Mouse (Mus musculus) liver, embryonic 11.5 days (tissue): ENCODE data around the gene Wwp2. TPM values are rescaled to one million over a fixed set of nuclear protein-coding genes. Genes with fewer than 3 reads are reported as not detected.

Source experiments
- ATAC-seq: fragments of 200-750 bp; cut with Nextera tagmentation; replicated peaks from 2 replicates; pipeline ENCODE4 v1.8.0; 2017; ENCODE audit warnings: moderate number of reproducible peaks, mild to moderate bottlenecking, moderate TSS enrichment, moderate library complexity; ENCODE audit not compliant: low FRiP score
- DNase-seq: peaks from one replicate; pipeline ENCODE4 v3.0.0-alpha.2; 2017; ENCODE audit warnings: low spot score
- H3K27ac ChIP-seq: fragments of 300-500 bp; sonication (generic); 2 replicates; pipeline ENCODE4 v1.5.1; 2014; ENCODE audit warnings: mild to moderate bottlenecking, low read depth, low read length, control low read depth
- H3K27me3 ChIP-seq: fragments of 300-500 bp; sonication (generic); replicated peaks from 2 replicates; pipeline ENCODE4 v1.6.1; 2014; ENCODE audit warnings: low read length, mixed read lengths; ENCODE audit not compliant: control insufficient read depth, insufficient read depth
- H3K36me3 ChIP-seq: fragments of 300-500 bp; sonication (generic); 2 replicates; pipeline ENCODE4 v1.6.1; 2014; ENCODE audit warnings: mild to moderate bottlenecking, low read length, moderate library complexity, mixed read lengths; ENCODE audit not compliant: control insufficient read depth, insufficient read depth
- H3K4me1 ChIP-seq: fragments of 300-500 bp; sonication (generic); replicated peaks from 2 replicates; pipeline ENCODE4 v1.6.1; 2014; ENCODE audit warnings: low read length, mixed read lengths; ENCODE audit not compliant: control insufficient read depth, insufficient read depth
- H3K4me2 ChIP-seq: fragments of 300-500 bp; sonication (generic); 2 replicates; pipeline ENCODE4 v1.6.1; 2014; ENCODE audit warnings: mild to moderate bottlenecking, control low read depth, moderate library complexity
- H3K4me3 ChIP-seq: fragments of 300-500 bp; sonication (generic); 2 replicates; pipeline ENCODE4 v1.5.1; 2014; ENCODE audit warnings: low read depth, low read length, control low read depth
- H3K9ac ChIP-seq: fragments of 300-500 bp; sonication (generic); 2 replicates; pipeline ENCODE4 v1.6.1; 2014; ENCODE audit warnings: low read depth, low read length, control low read depth
- H3K9me3 ChIP-seq: fragments of 300-500 bp; sonication (generic); 2 replicates; pipeline ENCODE4 v1.6.1; 2016; ENCODE audit warnings: low read length, inconsistent platforms, mixed read lengths; ENCODE audit not compliant: control insufficient read depth
- WGBS: fragments of 180-500 bp; shearing (Covaris S2); extraction: QIAGEN DNeasy Blood & Tissue Kit; methylation state at CpG from one replicate; pipeline ENCODE4 v1.1.7; 2014; 5-methylcytosine and 5-hydroxymethylcytosine counted together
- polyA plus RNA-seq: library from polyadenylated mRNA; unstranded; fragments of >200 nt; fragmentation: Nextera tagmentation; extraction: Ambion mirVana; gene quantifications from 2 replicates; pipeline ENCODE4 v1.2.1, GENCODE M21; 2014

Gene Wwp2
- polyA plus RNA-seq, 1 experiment from 2014 or later, result 40.2 TPM

DNA sequence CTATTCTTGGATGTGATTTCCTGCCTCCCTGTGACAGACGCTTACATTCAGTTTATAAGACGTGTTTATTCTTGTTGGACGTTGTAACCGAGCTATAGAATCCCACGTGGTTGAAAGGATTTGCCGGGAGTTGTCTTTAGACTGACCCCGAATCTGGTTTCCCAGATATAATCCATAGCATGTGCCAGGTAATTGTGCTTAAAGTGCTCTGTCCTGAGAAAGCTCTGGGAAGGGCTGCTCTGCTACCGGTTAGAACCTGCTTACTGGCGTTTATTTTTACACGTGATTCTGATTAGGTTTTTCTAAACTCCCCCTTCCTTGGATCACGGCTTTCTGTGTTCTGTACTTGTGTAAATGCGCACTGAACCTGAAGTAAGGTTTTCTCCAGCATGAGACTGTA is 38.5 kb upstream of the Wwp2 start:
- ATAC-seq, result no peak
- no peak overlapping the region for H3K4me2 ChIP-seq
- H3K9ac ChIP-seq, result no peak overlapping the region
- H3K4me1 ChIP-seq, result 0 out of 2 replicates have a peak, but pooled peaks cover 3% of the 10 kb centered on the region
- H3K9me3 ChIP-seq, result no peaks in the 10 kb centered on the region
- WGBS, result 71% methylated on average over 12 of the region's 12 CpGs
- DNase-seq, result no peak
- H3K27ac ChIP-seq, result no peak overlapping the region
- H3K27me3 ChIP-seq, result no peaks in the 10 kb centered on the region
- H3K36me3 ChIP-seq, result no peaks in the 10 kb centered on the region
- no peak overlapping the region for H3K4me3 ChIP-seq

DNA sequence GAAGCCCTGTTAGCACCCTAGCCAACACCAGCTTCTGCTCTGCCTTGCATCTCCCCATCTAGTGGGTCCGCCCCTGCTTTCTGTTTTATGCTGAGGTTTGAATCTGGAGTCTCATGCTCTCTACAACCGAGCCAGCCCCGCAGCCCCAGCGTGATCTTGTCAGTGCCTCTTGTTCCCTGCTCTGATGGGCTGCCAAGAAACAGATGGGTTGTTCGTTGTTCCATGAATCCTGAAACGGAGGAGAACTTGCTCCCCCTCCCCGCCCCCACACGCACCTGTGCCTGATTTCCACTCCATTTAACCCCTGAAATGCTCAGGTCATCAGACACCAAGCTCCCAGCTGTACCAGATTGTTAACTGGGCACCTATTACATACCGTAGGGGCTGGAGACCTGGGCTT is 36.7 kb upstream of the Wwp2 start:
- DNase-seq (no peak), ATAC-seq (no peak)
- H3K36me3 ChIP-seq, result no peaks in the 10 kb centered on the region
- no peak overlapping the region for H3K9ac ChIP-seq
- no peaks in the 10 kb centered on the region for H3K9me3 ChIP-seq
- WGBS, result 44% methylated on average over 9 of the region's 9 CpGs
- H3K27ac ChIP-seq, result no peak overlapping the region
- H3K4me1 ChIP-seq, result peaks cover 12% of the 10 kb centered on the region
- no peaks in the 10 kb centered on the region for H3K27me3 ChIP-seq
- no peak overlapping the region for H3K4me3 ChIP-seq
- H3K4me2 ChIP-seq, result no peak overlapping the region

DNA sequence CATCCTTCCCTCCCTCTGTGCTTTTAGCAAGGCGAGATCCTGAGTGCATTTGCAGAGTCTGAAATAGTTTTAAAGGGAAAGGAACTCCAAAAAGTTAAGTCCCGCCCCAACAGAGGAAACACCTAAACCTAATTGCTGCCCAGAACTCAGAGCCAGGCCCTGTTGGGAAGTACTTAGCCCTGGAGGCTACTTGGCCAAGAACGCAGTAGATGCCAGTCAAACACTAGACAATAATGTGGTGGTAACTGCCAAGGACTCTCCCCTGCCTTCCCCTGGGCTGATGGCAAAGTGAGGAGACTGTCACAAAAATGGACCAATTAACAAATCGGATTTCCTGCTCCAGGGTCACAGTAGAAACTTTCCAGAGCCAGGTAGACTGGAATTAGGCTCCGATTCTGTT is 34.3 kb upstream of the Wwp2 start:
- Histone ChIP-seq H3K36me3 (no peaks in the 10 kb centered on the region), H3K9me3 (no peaks in the 10 kb centered on the region), H3K27ac (no peak overlapping the region), H3K4me3 (no peak overlapping the region), H3K27me3 (no peaks in the 10 kb centered on the region), H3K9ac (no peak overlapping the region; the same call in 1 of the 2 replicates), H3K4me1 (peaks cover 20% of the 10 kb centered on the region), H3K4me2 (peak overlapping the region; percentile 71; the same call in 1 of the 2 replicates)
- DNase-seq (no peak), ATAC-seq (no peak)
- 79% methylated on average over 5 of the region's 5 CpGs for WGBS

DNA sequence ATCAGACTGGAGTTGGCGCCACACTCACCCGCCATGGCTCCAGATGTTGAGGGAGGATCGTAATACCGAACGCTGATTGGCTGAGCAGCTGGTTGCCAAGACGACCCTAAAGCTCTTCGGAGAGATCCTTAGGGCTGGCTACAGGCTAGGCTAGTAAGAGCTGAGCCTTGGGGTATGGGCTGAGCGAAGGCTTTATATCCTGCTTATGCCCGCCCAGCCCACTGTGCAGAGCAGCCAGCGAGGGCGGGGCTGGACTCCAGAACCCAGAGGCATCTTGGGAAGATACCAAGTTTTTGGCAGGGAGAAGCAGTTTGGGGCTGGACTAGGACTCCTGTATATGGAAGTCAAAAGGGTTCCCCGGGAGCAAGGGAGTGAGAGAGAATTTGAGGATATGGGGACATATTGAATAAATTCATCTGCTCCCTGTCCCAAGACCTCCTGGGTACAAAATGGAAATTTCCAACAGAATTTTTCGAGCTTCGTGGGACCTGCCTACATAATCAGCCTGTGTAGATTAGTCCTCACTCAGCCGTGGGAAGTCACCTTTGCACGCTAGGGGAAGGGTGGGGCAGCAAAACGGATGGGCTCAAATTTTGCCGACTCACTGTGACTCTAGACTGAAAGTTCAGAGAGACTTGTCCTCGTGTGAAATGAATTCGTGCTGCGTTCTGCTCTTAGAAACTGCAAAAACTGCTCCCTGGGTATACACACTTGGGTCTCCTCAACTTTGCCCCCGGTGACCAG is 33.0 kb upstream of the Wwp2 start, which contains the start of gene Nqo1:
Gene Nqo1 (minus strand): TSS at position 169 of the 744 bp plus-strand sequence.
- Histone ChIP-seq H3K4me2 (peak within 1 kb of the TSS; percentile 71), H3K36me3 (no peaks in the 10 kb centered on the region), H3K27me3 (no peaks in the 10 kb centered on the region), H3K4me3 (peak within 1 kb of the TSS; percentile 38), H3K9ac (peak within 1 kb of the TSS; percentile 67), H3K27ac (peak within 1 kb of the TSS; percentile 91), H3K9me3 (no peaks in the 10 kb centered on the region), H3K4me1 (peaks cover 20% of the 10 kb centered on the region)
- peak; percentile 96 for ATAC-seq
- peak; percentile 72 for DNase-seq
- 11% methylated on average over 22 of the region's 22 CpGs for WGBS

DNA sequence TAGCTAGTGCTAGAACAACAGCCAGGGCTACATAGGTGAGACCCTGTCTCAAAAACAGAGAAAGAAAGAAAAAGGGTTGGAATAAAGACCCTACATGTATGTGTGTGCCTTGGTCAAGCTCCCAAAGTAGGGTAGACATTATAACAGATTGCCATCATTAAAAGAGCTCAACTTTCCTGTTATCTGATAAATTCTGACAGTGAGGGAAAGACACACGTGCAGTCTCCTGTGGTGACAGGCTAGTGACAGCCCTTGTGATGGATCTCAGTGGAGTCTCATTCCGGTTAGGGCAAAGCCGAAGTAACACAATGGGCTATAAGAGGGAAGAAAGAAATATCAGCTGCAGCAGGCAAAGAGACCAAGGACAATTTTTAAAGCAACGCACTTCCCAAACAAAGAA is 32.1 kb upstream of the Wwp2 start:
- Histone ChIP-seq H3K4me1 (peaks cover 20% of the 10 kb centered on the region), H3K4me3 (peak overlapping the region; percentile 38), H3K27ac (peak overlapping the region; percentile 91), H3K9me3 (no peaks in the 10 kb centered on the region), H3K36me3 (peaks cover 2% of the 10 kb centered on the region; the same call in 1 of the 2 replicates), H3K9ac (peak overlapping the region; percentile 67), H3K4me2 (peak overlapping the region; percentile 71), H3K27me3 (no peaks in the 10 kb centered on the region)
- ATAC-seq (no peak), DNase-seq (no peak)
- 61% methylated on average over 4 of the region's 4 CpGs for WGBS

DNA sequence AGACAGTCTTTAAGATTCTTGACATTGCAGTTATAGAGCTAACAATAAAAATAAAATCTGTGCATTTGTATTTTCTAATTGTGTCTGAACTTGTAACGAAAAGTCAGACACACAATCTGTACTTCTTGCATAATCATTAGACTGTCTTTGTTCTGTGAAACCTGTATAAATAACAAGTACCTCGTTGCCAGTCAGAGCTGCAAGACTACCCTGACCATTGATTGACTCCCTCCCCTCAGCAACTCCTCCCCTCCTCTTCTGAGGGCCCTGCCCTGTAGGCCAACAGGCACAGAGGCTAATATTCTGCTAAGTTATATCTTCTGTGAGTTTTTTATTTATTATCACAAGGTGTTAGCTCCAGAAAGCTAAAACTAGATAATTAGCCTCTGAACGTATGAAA is 30.2 kb upstream of the Wwp2 start:
- H3K4me2 ChIP-seq, result no peak overlapping the region
- no peak overlapping the region for H3K9ac ChIP-seq
- no peaks in the 10 kb centered on the region for H3K27me3 ChIP-seq
- 60% methylated on average over 3 of the region's 3 CpGs for WGBS
- no peak overlapping the region for H3K4me3 ChIP-seq
- DNase-seq (no peak), ATAC-seq (no peak)
- peaks cover 20% of the 10 kb centered on the region for H3K4me1 ChIP-seq
- no peaks in the 10 kb centered on the region for H3K9me3 ChIP-seq
- no peak overlapping the region for H3K27ac ChIP-seq
- peaks cover 6% of the 10 kb centered on the region for H3K36me3 ChIP-seq

DNA sequence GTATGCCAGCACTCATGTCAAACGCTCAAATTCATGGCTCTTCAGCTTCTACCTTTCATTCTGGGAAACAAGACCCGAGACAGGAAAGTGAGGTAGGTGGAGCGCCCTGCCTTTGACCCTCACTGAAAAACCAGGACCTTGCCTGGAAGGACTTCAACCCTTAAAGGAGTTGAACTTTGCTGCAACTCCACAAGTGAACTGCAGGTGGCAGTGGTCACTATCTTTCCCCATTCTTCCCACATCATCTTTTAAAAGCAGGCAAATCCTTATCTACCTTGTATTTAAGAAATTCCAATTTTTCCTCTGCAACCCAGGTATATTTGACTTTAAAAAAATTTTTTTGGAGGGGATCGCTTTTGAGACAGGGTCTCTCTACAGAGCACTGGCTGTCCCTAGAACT is 24.8 kb upstream of the Wwp2 start:
- H3K4me3 ChIP-seq, result no peak overlapping the region
- no peak overlapping the region for H3K9ac ChIP-seq
- no peaks in the 10 kb centered on the region for H3K27me3 ChIP-seq
- DNase-seq, result no peak
- H3K4me1 ChIP-seq, result no peaks in the 10 kb centered on the region
- no peak for ATAC-seq
- peaks cover 40% of the 10 kb centered on the region for H3K36me3 ChIP-seq
- H3K27ac ChIP-seq, result no peak overlapping the region
- no peaks in the 10 kb centered on the region for H3K9me3 ChIP-seq
- no peak overlapping the region for H3K4me2 ChIP-seq
- 65% methylated on average over 4 of the region's 4 CpGs for WGBS

DNA sequence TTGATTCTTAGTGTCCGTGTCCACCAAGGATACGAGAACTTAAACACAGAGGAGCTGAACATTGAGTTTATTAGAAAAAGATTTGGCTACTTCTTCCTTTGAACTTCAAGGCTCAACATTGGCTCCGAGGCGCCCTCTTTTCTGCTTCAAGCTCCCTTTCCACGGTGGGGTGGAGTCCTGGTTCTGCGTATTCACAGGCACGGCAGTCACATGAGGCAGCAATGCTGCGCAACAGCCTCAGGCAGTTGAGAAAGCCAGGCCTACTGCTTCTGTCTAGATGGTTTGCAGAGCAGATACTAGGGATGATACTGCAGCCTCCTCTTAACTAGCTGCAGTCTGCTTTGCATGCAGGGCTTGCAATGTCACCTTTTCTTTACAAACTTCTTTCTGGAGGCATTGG is 23.6 kb upstream of the Wwp2 start:
- no peak for ATAC-seq
- Histone ChIP-seq H3K4me1 (no peaks in the 10 kb centered on the region), H3K4me3 (no peak overlapping the region), H3K36me3 (peaks cover 48% of the 10 kb centered on the region), H3K9ac (no peak overlapping the region), H3K9me3 (no peaks in the 10 kb centered on the region), H3K27me3 (no peaks in the 10 kb centered on the region), H3K27ac (no peak overlapping the region), H3K4me2 (no peak overlapping the region)
- 94% methylated on average over 8 of the region's 8 CpGs for WGBS
- no peak for DNase-seq

DNA sequence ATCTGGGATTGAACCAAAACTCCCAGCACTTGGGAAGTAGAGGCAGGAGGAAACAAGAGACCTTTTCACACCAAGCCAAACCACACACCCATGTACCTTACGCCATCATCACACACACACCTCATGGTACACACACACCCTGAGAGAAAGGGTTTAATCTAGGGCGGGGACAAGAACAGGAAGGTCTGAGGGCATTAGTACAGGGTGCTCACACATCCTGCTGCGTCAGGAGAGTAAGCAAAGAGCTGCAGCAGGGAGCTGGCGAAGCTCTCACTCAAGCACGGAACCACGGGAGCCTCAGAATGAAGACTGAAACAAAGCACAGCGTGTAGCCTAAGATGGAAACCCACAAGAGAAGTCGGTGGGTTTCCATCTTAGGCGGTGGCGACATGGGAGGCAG is 22.3 kb upstream of the Wwp2 start:
- Histone ChIP-seq H3K4me1 (no peaks in the 10 kb centered on the region), H3K4me2 (no peak overlapping the region), H3K27ac (no peak overlapping the region), H3K9ac (no peak overlapping the region), H3K9me3 (no peaks in the 10 kb centered on the region), H3K36me3 (peaks cover 58% of the 10 kb centered on the region), H3K27me3 (no peaks in the 10 kb centered on the region), H3K4me3 (no peak overlapping the region)
- ATAC-seq, result no peak
- no peak for DNase-seq
- 89% methylated on average over 10 of the region's 10 CpGs for WGBS
